Mouse (Mus musculus): Measurements from ENCODE around the gene 1700001P01Rik.
"Not testable (repeated sequence)": the region's sequence is repeated elsewhere in the genome, so short reads cannot be mapped to it uniquely, and the experiment has no call there.

Gene 1700001P01Rik

DNA sequence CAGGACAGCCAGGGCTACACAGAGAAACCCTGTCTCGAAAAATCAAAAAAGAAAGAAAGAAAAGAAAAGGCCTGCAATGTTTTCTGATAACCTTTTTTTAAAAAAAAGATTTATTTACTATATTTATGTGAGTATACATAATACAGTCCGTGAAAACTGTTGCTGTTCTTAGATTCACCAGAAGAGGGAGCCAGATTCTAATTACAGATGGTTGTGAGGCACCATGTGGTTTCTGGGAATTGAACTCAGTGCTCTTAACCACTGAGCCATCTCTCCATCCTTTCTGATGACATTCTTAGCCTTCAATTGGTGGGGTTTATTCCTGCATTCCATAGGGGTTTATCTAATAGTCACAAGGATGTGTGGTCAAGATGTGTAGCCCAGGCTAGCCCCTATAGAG, 17.4 kb upstream of the 1700001P01Rik start:
- peak; percentile 76 for DNase-seq (ENCODE audit: low read depth, low spot score)

GRCm38 (mm10) chr11:97790778-97791438, 15.2 kb upstream of the 1700001P01Rik start:
- DNase-seq (ENCODE audit: low read depth, low spot score) = not testable (repeated sequence)

- no peak for DNase-seq (ENCODE audit: low read depth, low spot score)
These were observed 14.0 kb upstream of the 1700001P01Rik start for GRCm38 (mm10) chr11:97789727-97790126.

DNA sequence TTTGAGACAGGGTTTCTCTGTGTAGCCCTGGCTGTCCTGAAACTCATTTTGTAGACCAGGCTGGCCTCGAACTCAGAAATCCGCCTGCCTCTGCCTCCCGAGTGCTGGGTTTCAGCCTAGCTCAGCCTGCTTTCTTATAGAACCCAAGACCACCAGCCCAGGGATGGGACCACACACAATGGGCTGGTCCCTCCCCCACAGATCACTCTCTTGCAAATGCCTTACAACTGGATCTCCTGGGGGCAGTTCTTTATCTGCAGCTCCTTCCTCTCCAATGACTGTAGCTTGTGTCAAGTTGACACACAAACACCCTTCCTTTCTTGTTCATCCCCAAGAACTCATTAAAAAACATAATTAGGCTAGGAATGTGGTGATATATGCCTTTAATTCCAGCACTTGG, 12.2 kb upstream of the 1700001P01Rik start:
- DNase-seq (ENCODE audit: low read depth, low spot score) = no peak

- no peak for DNase-seq (ENCODE audit: low read depth, low spot score)
These were observed 6.8 kb upstream of the 1700001P01Rik start for GRCm38 (mm10) chr11:97782564-97782895.

DNA sequence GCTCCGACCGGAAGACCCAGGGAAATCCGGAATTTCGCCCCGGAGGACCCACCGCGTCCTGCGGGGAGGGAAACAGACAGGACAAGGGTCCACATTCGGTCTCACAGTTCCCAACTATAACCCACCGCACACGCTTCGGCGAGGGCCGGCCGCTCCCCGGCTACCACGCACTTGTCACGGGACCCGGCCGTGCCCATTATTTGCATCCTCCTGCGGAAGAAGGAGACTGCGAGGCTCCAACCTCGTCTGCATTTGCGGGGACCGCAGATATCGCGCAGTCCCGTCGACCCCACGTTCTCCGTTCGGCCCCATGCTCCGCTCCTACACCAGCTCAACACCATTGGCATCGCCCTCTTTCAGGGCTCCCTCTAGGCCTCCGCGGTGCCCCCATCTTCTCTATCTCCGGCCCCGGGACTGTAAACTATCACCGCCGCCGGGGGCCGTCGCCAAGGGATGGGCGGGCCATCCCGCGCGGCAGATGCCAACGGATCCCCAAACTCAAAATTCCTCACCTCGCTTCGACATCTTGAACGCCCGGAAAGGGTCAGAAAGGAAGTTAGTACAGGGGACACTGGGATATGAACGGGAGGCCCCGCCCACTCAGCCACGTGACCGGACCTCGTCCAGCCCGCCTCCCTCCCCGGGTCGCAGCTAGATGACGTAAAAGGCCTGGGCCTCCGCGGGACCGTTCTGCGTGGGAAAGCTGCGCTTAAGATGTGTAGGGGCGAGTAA, 6.3 kb upstream of the 1700001P01Rik start, which contains the start of gene Rpl23:
Rpl23 (minus strand) TSS at position 606 of the 732 bp plus-strand sequence.
- peak; percentile 99 for DNase-seq (ENCODE audit: low read depth, low spot score)

DNA sequence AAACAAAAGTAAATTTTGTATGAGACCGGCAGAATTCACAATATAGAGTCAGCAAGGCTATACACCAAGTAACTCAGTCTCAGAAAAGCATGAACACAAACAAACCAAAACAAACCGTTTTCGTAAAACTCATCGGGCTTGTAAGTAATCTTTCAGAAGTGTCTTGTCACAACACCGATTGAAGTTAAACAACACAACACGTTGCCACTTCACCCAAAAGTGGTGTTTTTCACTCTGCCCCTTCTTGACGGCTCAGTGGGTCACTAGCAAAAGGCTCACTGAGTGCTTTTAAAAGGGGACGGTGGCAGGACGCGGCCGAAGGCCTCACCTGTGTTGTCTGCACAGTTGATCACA, 5.7 kb upstream of the 1700001P01Rik start:
- no peak for DNase-seq (ENCODE audit: low read depth, low spot score)

GRCm38 (mm10) chr11:97779968-97780701, 4.4 kb upstream of the 1700001P01Rik start:
- no peak for DNase-seq (ENCODE audit: low read depth, low spot score)

DNA sequence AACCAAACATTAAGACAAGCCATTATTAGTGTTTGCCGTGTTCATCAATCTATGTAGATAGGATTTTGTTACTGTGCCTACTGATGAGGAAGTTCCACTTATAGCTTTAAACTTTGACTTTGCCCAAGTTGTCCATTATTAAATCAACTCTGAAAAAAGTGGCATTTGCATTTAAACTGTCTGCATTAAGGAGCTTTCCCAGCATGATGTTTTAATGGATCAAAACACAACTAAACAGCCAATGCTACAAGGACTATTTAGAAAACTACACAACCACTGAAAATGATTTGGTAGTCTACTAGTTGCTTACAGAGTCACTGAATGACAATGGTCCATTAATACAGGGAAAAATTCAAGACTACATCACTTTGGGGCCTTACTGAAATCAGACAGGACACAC, 3.2 kb upstream of the 1700001P01Rik start:
- no peak for DNase-seq (ENCODE audit: low read depth, low spot score)

DNA sequence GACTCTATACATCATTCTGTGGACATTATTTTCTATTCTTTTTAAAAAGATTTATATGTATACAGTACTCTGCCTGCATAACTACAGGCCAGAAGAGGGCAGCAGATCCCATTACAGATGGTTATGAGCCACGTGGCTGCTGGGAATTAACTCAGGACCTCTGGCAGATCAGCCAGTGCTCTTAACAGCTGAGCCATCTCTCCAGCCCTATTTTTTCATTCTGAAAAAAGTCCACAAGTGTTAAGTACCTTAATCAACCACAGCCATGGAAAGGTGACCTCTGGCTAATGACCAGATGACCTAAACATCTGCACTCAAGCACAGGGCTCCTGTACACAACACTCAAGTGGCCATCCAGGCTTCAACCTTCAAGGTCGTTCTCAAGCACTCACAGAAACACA, 1.4 kb upstream of the 1700001P01Rik start:
- peak; percentile 49 for DNase-seq (ENCODE audit: low read depth, low spot score)

GRCm38 (mm10) chr11:97776497-97777128, 895 bp upstream of the 1700001P01Rik start:
- DNase-seq (ENCODE audit: low read depth, low spot score) = no peak

DNA sequence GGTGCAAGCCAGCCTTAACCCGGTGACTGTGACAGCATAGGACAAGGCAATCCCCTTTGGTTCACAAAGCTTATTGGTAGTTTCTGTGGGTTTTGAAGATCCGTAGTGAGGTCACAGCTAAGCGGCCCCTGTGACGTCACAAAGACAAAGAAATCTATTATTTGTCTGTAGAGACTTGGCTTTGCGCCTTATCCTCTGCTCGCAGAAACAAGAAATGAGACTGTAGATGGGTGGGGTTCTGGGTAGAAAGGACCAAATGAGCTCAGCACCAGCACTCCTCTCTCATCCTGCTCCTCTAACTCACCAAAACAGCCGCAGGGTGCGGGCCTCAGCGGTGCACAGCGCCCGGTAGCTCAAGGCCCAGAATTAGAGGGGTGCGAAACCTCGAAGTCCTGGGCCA, 532 bp downstream of the 1700001P01Rik start:
- no peak for DNase-seq (ENCODE audit: low read depth, low spot score)

- no peak for DNase-seq (ENCODE audit: low read depth, low spot score)
These were observed 4.3 kb downstream of the 1700001P01Rik start for GRCm38 (mm10) chr11:97771410-97771809.

- no peak for DNase-seq (ENCODE audit: low read depth, low spot score)
These were observed 6.0 kb downstream of the 1700001P01Rik start for GRCm38 (mm10) chr11:97769704-97770103.

- DNase-seq (ENCODE audit: low read depth, low spot score) = peak; percentile 99
These were observed 9.4 kb downstream of the 1700001P01Rik start, which contains the start of gene Cwc25 for GRCm38 (mm10) chr11:97766154-97766881. Gene Cwc25 (minus strand): TSS chr11:97766556.

DNA sequence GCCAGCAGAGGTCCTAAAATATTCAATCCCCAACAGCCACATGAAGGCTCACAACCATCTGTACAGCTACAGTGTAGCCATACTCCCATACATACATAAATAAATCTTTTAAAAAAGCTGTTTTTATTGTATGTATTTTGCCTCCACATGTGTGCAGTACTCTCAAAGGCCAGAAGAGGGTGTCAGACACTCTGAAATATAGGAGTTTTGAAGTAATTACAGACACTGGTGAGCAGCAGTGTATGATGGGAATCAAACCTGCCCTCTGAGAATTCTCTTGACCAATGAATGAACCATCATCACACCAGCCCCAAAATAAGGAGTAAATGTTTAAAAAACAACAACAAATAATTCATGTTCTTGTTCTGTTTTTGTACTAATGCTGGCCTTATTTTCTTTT, 14.1 kb downstream of the 1700001P01Rik start:
- DNase-seq (ENCODE audit: low read depth, low spot score) = no peak

GRCm38 (mm10) chr11:97758942-97759341, 16.8 kb downstream of the 1700001P01Rik start:
- DNase-seq (ENCODE audit: low read depth, low spot score) = no peak

DNA sequence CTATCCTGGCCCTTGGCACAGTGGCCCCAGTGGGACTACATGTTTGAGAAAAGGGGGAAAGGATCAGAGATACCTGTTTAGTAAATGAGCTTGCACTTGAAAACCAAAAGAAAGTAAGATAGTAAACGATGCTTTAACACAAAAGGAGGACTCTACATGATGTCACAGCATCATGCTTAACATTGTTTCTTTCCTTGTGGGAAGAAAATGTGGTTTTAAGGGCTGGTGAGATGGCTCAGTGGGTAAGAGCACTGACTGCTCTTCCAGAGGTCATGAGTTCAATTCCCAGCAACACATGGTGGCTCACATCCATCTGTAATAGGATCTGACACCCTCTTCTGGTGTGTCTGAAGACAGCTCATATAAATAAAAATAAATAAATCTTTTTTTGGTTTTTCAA, 17.6 kb downstream of the 1700001P01Rik start:
- DNase-seq (ENCODE audit: low read depth, low spot score) = no peak

GRCm38 (mm10) chr11:97753277-97753676, 22.4 kb downstream of the 1700001P01Rik start:
- DNase-seq (ENCODE audit: low read depth, low spot score) = peak; percentile 88

GRCm38 (mm10) chr11:97748496-97748895, 27.2 kb downstream of the 1700001P01Rik start:
- DNase-seq (ENCODE audit: low read depth, low spot score) = no peak

- DNase-seq (ENCODE audit: low read depth, low spot score) = no peak
These were observed 27.9 kb downstream of the 1700001P01Rik start for GRCm38 (mm10) chr11:97747773-97748172.

All from brain, adult 2 months (tissue).